Mouse (Mus musculus): ENCODE data around the gene Arnt2. TPM values are rescaled to one million over a fixed set of nuclear protein-coding genes. Genes with fewer than 3 reads are reported as not detected.

Gene Arnt2
- total and polyA plus RNA-seq, 3 experiments = 0.03 to 0.27 (median 0.17) TPM

GRCm38 (mm10) chr7:84311624-84312023 lies 98.4 kb downstream of the Arnt2 start:
- no peaks in the 10 kb centered on the region for H3K36me3 ChIP-seq (replicated peaks in 1 of 2; ENCODE audit: control insufficient read depth in 1 of 2, insufficient read depth in 1 of 2, low read length in 1 of 2)
- dilution Hi-C loops (cut with MboI; ENCODE audit: extremely low pct_ligation_motif_present, extremely low pct_unique_long_range_greater_than_20kb, low sequenced_read_pairs) (no loop called here), in situ Hi-C loops (cut with MboI; ENCODE audit: low pct_ligation_motif_present, low pct_unique_long_range_greater_than_20kb, low sequenced_read_pairs) (no loop called here)
- H3K4me2 ChIP-seq (ENCODE audit: insufficient read depth, low read depth, poor library complexity, severe bottlenecking) = no peak overlapping the region
- no peak for DNase-seq (ENCODE audit: extremely low read depth)
- H3K4me1 ChIP-seq (ENCODE audit: control insufficient read depth in 1 of 2, insufficient read depth in 2 of 2) = no peaks in the 10 kb centered on the region
- no peaks in the 10 kb centered on the region for H3K9me3 ChIP-seq (replicated peaks; ENCODE audit: low read length)
- H3K27me3 ChIP-seq (replicated peaks) = peaks cover 1% of the 10 kb centered on the region
- no peak overlapping the region for H3K27ac ChIP-seq (ENCODE audit: insufficient read depth, low read depth)
- H3K9ac ChIP-seq (ENCODE audit: insufficient read depth, low read depth) = no peak overlapping the region
- no peaks in the 10 kb centered on the region for H3K79me2 ChIP-seq (replicated peaks; ENCODE audit: control insufficient read depth, extremely low read depth, insufficient read depth, poor library complexity, severe bottlenecking)
- TF ChIP-seq RAD21 (IDR thresholded peaks at IDR 0.05; ENCODE audit: low read depth, low read length) = no peak
- TF ChIP-seq MXI1 (IDR thresholded peaks at IDR 0.05; ENCODE audit: low read depth, low read length) = no peak
- no peak for TF ChIP-seq ZKSCAN1 (IDR thresholded peaks at IDR 0.05; ENCODE audit: borderline replicate concordance, low read depth, low read length)
- TF ChIP-seq MEF2A (IDR thresholded peaks at IDR 0.05; ENCODE audit: borderline replicate concordance, low read depth, low read length) = no peak
- no peak for TF ChIP-seq MAZ (IDR thresholded peaks at IDR 0.05; ENCODE audit: low read depth, low read length)
- TF ChIP-seq TCF12 (IDR thresholded peaks at IDR 0.05; ENCODE audit: low read depth, low read length) = no peak
- TF ChIP-seq ZC3H11A (IDR thresholded peaks at IDR 0.05; ENCODE audit: low read depth, low read length) = no peak
- TF ChIP-seq GABPA (IDR thresholded peaks at IDR 0.05; ENCODE audit: insufficient replicate concordance, low read depth, low read length) = no peak
- no peak for TF ChIP-seq CHD1 (IDR thresholded peaks at IDR 0.05; ENCODE audit: low read depth, low read length)
- no peak for TF ChIP-seq USF2 (conservative IDR thresholded peaks at IDR 0.05; ENCODE audit: low read depth, low read length)
- no peak for TF ChIP-seq HCFC1 (IDR thresholded peaks at IDR 0.05; ENCODE audit: low read depth, low read length)
- TF ChIP-seq KAT2A (IDR thresholded peaks at IDR 0.05; ENCODE audit: insufficient replicate concordance, low read length) = no peak
- no peak for TF ChIP-seq MAFK (IDR thresholded peaks at IDR 0.05; ENCODE audit: insufficient replicate concordance, low read length)
- no peak for TF ChIP-seq NRF1 (IDR thresholded peaks at IDR 0.05; ENCODE audit: low read depth, low read length)
- TF ChIP-seq ZNF384 (IDR thresholded peaks at IDR 0.05; ENCODE audit: low read depth, low read length) = no peak
- TF ChIP-seq SMC3 (IDR thresholded peaks at IDR 0.05; ENCODE audit: low read depth, low read length) = no peak
- TF ChIP-seq JUN (IDR thresholded peaks at IDR 0.05; ENCODE audit: insufficient read depth, low read depth, low read length) = no peak
- no peak for TF ChIP-seq ELF1 (IDR thresholded peaks at IDR 0.05; ENCODE audit: low read depth, low read length)
- no peak overlapping the region for H3K4me3 ChIP-seq (replicated peaks in 1 of 3; ENCODE audit: low read depth in 2 of 3, low read length in 2 of 3, poor library complexity in 1 of 3)

- Histone ChIP-seq H3K79me2 (replicated peaks; ENCODE audit: control insufficient read depth, extremely low read depth, insufficient read depth, poor library complexity, severe bottlenecking) (no peaks in the 10 kb centered on the region), H3K4me3 (replicated peaks in 1 of 3; ENCODE audit: low read depth in 2 of 3, low read length in 2 of 3, poor library complexity in 1 of 3) (no peak overlapping the region), H3K36me3 (replicated peaks in 1 of 2; ENCODE audit: control insufficient read depth in 1 of 2, insufficient read depth in 1 of 2, low read length in 1 of 2) (no peaks in the 10 kb centered on the region), H3K27me3 (replicated peaks) (peaks cover 1% of the 10 kb centered on the region), H3K9me3 (replicated peaks; ENCODE audit: low read length) (no peaks in the 10 kb centered on the region), H3K9ac (ENCODE audit: insufficient read depth, low read depth) (no peak overlapping the region), H3K27ac (ENCODE audit: insufficient read depth, low read depth) (no peak overlapping the region), H3K4me2 (ENCODE audit: insufficient read depth, low read depth, poor library complexity, severe bottlenecking) (no peak overlapping the region), H3K4me1 (ENCODE audit: control insufficient read depth in 1 of 2, insufficient read depth in 2 of 2) (no peaks in the 10 kb centered on the region)
- DNase-seq (ENCODE audit: extremely low read depth) = no peak
- dilution Hi-C loops (cut with MboI; ENCODE audit: extremely low pct_ligation_motif_present, extremely low pct_unique_long_range_greater_than_20kb, low sequenced_read_pairs) (no loop called here), in situ Hi-C loops (cut with MboI; ENCODE audit: low pct_ligation_motif_present, low pct_unique_long_range_greater_than_20kb, low sequenced_read_pairs) (no loop called here)
- TF ChIP-seq KAT2A (IDR thresholded peaks at IDR 0.05; ENCODE audit: insufficient replicate concordance, low read length) = no peak
- TF ChIP-seq ETS1 (conservative IDR thresholded peaks at IDR 0.05; ENCODE audit: low read depth, low read length) = no peak
- TF ChIP-seq MYC (IDR thresholded peaks at IDR 0.05; ENCODE audit: low read depth, low read length) = no peak
- no peak for TF ChIP-seq NRF1 (IDR thresholded peaks at IDR 0.05; ENCODE audit: low read depth, low read length)
- no peak for TF ChIP-seq TBP (conservative IDR thresholded peaks at IDR 0.05; ENCODE audit: low read depth, low read length)
- no peak for TF ChIP-seq MAX (IDR thresholded peaks at IDR 0.05; ENCODE audit: low read length)
- no peak for TF ChIP-seq PAX5 (IDR thresholded peaks at IDR 0.05; ENCODE audit: low read length)
- no peak for TF ChIP-seq MEF2A (IDR thresholded peaks at IDR 0.05; ENCODE audit: borderline replicate concordance, low read depth, low read length)
- no peak for TF ChIP-seq POLR2AphosphoS2 (IDR thresholded peaks at IDR 0.05; ENCODE audit: low read depth, low read length)
- TF ChIP-seq MXI1 (IDR thresholded peaks at IDR 0.05; ENCODE audit: low read depth, low read length) = no peak
- TF ChIP-seq UBTF (IDR thresholded peaks at IDR 0.05; ENCODE audit: low read depth, low read length) = no peak
- no peak for TF ChIP-seq IRF4 (IDR thresholded peaks at IDR 0.05; ENCODE audit: low read depth, low read length)
- TF ChIP-seq RCOR1 (conservative IDR thresholded peaks at IDR 0.05; ENCODE audit: low read depth, low read length) = no peak
- TF ChIP-seq GABPA (IDR thresholded peaks at IDR 0.05; ENCODE audit: insufficient replicate concordance, low read depth, low read length) = no peak
- no peak for TF ChIP-seq ZC3H11A (IDR thresholded peaks at IDR 0.05; ENCODE audit: low read depth, low read length)
- TF ChIP-seq NELFE (IDR thresholded peaks at IDR 0.05; ENCODE audit: low read depth, low read length) = no peak
- TF ChIP-seq ELF1 (IDR thresholded peaks at IDR 0.05; ENCODE audit: low read depth, low read length) = no peak
- no peak for TF ChIP-seq CHD1 (IDR thresholded peaks at IDR 0.05; ENCODE audit: low read depth, low read length)
- no peak for TF ChIP-seq TCF12 (IDR thresholded peaks at IDR 0.05; ENCODE audit: low read depth, low read length)
These were observed 99.1 kb downstream of the Arnt2 start for GRCm38 (mm10) chr7:84310909-84311311.
